13 mouse cellular contexts compared by ENCODE assay signal in genomic region chr3:54793762-54794161, GRCm38 (mm10). TPM values are rescaled to one million over a fixed set of nuclear protein-coding genes. Genes with fewer than 3 reads are reported as not detected.
A peak's percentile ranks its signal among the peaks of the same experiment; 100 is the strongest.
DNase-seq lines count a peak whose midpoint lies in the region; ATAC-seq and TF ChIP-seq lines count a peak whose summit lies in the region.
"Had no signal": no experiment of that assay in that cellular context is flagged by ENCODE, and none has a peak within 500 bp of the region (broad histone marks: within the 10 kb centered on the region; RNA-seq: fewer than 3 reads in every experiment).

No protein-coding gene starts in this region.

- TF ChIP-seq POLR2A in thymus, adult 2 months (IDR thresholded peaks at IDR 0.05; ENCODE audit: control insufficient read depth, extremely low read depth, insufficient read depth, low read length, poor library complexity) = no peak
- no peak for TF ChIP-seq POLR2A in MEL (IDR thresholded peaks at IDR 0.05; ENCODE audit: control insufficient read depth in 1 of 2, insufficient read depth in 1 of 2, low read depth in 1 of 2, low read length in 2 of 2, poor library complexity in 1 of 2)

- TF ChIP-seq EP300 in MEL (IDR thresholded peaks at IDR 0.05; ENCODE audit: low read depth in 1 of 2, low read length in 2 of 2) = no peak

- TF ChIP-seq CTCF in layer of hippocampus, adult 2 months (conservative IDR thresholded peaks at IDR 0.05) = peak; percentile 59
- no peak for TF ChIP-seq CTCF in thymus, adult 2 months (IDR thresholded peaks at IDR 0.05; ENCODE audit: borderline replicate concordance, control insufficient read depth, extremely low read depth, insufficient read depth, low read length, poor library complexity)
- peak; percentile 43 to 64 (median 48) for TF ChIP-seq CTCF in MEL (IDR thresholded peaks at IDR 0.05 in 2 of 3, conservative IDR thresholded peaks at IDR 0.05 in 1 of 3; ENCODE audit: control insufficient read depth in 1 of 3, insufficient read depth in 1 of 3, low read depth in 2 of 3, low read length in 3 of 3, poor library complexity in 1 of 3, severe bottlenecking in 1 of 3)

- no peak overlapping the region for H3K27ac ChIP-seq in layer of hippocampus, adult 2 months
- no peak overlapping the region for H3K27ac ChIP-seq in thymus, adult 2 months (ENCODE audit: control insufficient read depth, insufficient read depth, low read length)
- H3K27ac ChIP-seq in MEL (ENCODE audit: control insufficient read depth, low read depth, low read length) = no peak overlapping the region
- H3K27ac ChIP-seq: heart, embryonic 13.5 days; hindbrain, embryonic 12.5 days; lung, embryonic 15.5 days had no signal

- H3K9me3 ChIP-seq in MEL (replicated peaks; ENCODE audit: insufficient read depth, low read length) = no peaks in the 10 kb centered on the region
- H3K9me3 ChIP-seq: lung, embryonic 15.5 days had no signal

- H3K4me1 ChIP-seq in thymus, adult 2 months (replicated peaks; ENCODE audit: control insufficient read depth, insufficient read depth, low read length) = no peaks in the 10 kb centered on the region
- no peaks in the 10 kb centered on the region for H3K4me1 ChIP-seq in MEL (ENCODE audit: control insufficient read depth in 1 of 2, insufficient read depth in 2 of 2, low read length in 2 of 2)
- H3K4me1 ChIP-seq: hindbrain, embryonic 12.5 days; lung, embryonic 15.5 days had no signal

- H3K9ac ChIP-seq in MEL (ENCODE audit: control insufficient read depth, low read depth, low read length, poor library complexity, severe bottlenecking) = no peak overlapping the region
- H3K9ac ChIP-seq: heart, embryonic 13.5 days; hindbrain, embryonic 12.5 days; lung, embryonic 15.5 days had no signal

- TF ChIP-seq RAD21 in MEL (IDR thresholded peaks at IDR 0.05; ENCODE audit: low read depth, low read length) = peak; percentile 55

- H3K36me3 ChIP-seq in thymus, adult 2 months (ENCODE audit: control insufficient read depth, insufficient read depth, low read length) = no peaks in the 10 kb centered on the region
- no peaks in the 10 kb centered on the region for H3K36me3 ChIP-seq in MEL (ENCODE audit: control insufficient read depth in 1 of 2, insufficient read depth in 2 of 2, low read length in 2 of 2)
- H3K36me3 ChIP-seq: hindbrain, embryonic 12.5 days had no signal

- no peaks in the 10 kb centered on the region for H3K79me2 ChIP-seq in MEL (ENCODE audit: control insufficient read depth, insufficient read depth, low read length, poor library complexity)

- no peak for ATAC-seq in inflammation-experienced regulatory T-cells, adult 6 months

- no peaks in the 10 kb centered on the region for H3K27me3 ChIP-seq in thymus, adult 2 months (ENCODE audit: control insufficient read depth, insufficient read depth, low read length)
- no peaks in the 10 kb centered on the region for H3K27me3 ChIP-seq in MEL (ENCODE audit: control insufficient read depth in 1 of 2, insufficient read depth in 2 of 2, low read length in 2 of 2)
- H3K27me3 ChIP-seq: heart, embryonic 13.5 days; hindbrain, embryonic 12.5 days; lung, embryonic 15.5 days had no signal

- WGBS in thymus, adult 2 months = 92% methylated on average over 6 of the region's 6 CpGs

- no peak overlapping the region for H3K4me3 ChIP-seq in layer of hippocampus, adult 2 months
- no peak overlapping the region for H3K4me3 ChIP-seq in thymus, adult 2 months (ENCODE audit: control insufficient read depth, insufficient read depth, low read length)
- H3K4me3 ChIP-seq in MEL (ENCODE audit: control insufficient read depth in 1 of 2, insufficient read depth in 1 of 2, low read depth in 2 of 2, low read length in 2 of 2) = no peak overlapping the region
- H3K4me3 ChIP-seq: heart, embryonic 13.5 days; hindbrain, embryonic 12.5 days; lung, embryonic 15.5 days had no signal

- no peak for DNase-seq in layer of hippocampus, adult 2 months (ENCODE audit: low spot score in 2 of 2)
- no peak for DNase-seq in layer of hippocampus, adult 11-12 months (ENCODE audit: low spot score)
- peak; percentile 13 for DNase-seq in thymus, adult 2 months
- DNase-seq in thymus, postnatal 14 days = no peak
- peak; percentile 50 for DNase-seq in MEL (ENCODE audit: low read depth, low spot score)
- peak; percentile 31 for DNase-seq in testis, postnatal 14 days (ENCODE audit: low spot score)
- DNase-seq: cerebellum, adult 9-10 months; gastrocnemius, postnatal 10 days; kidney, adult 8-10 months had no signal

TF ChIP-seq in MEL, 35 proteins besides CTCF, POLR2A, EP300 and RAD21:
- TF ChIP-seq HCFC1 (IDR thresholded peaks at IDR 0.05; ENCODE audit: low read depth, low read length) (no peak), POLR2AphosphoS5 (IDR thresholded peaks at IDR 0.05; ENCODE audit: borderline replicate concordance, low read depth, low read length) (no peak), ZC3H11A (IDR thresholded peaks at IDR 0.05; ENCODE audit: low read depth, low read length) (0 out of 2 replicates have a peak, but pooled peaks have one; percentile 20), JUND (IDR thresholded peaks at IDR 0.05; ENCODE audit: low read depth, low read length) (no peak), SMC3 (IDR thresholded peaks at IDR 0.05; ENCODE audit: low read depth, low read length) (peak; percentile 40), GABPA (IDR thresholded peaks at IDR 0.05; ENCODE audit: low read depth, low read length) (no peak), TBP (IDR thresholded peaks at IDR 0.05; ENCODE audit: low read depth, low read length) (no peak), GATA1 (IDR thresholded peaks at IDR 0.05; ENCODE audit: low read depth, low read length) (no peak), USF2 (IDR thresholded peaks at IDR 0.05; ENCODE audit: borderline replicate concordance in 1 of 2, insufficient read depth in 1 of 2, low read depth in 1 of 2, low read length in 2 of 2) (no peak), NRF1 (IDR thresholded peaks at IDR 0.05; ENCODE audit: insufficient read depth, low read depth, low read length, poor library complexity, severe bottlenecking) (no peak), TCF12 (IDR thresholded peaks at IDR 0.05; ENCODE audit: low read depth, low read length) (no peak), NELFE (IDR thresholded peaks at IDR 0.05; ENCODE audit: low read depth, low read length) (no peak), ETS1 (IDR thresholded peaks at IDR 0.05; ENCODE audit: low read depth, low read length) (no peak), ZMIZ1 (IDR thresholded peaks at IDR 0.05; ENCODE audit: low read depth, low read length) (no peak), CHD1 (IDR thresholded peaks at IDR 0.05; ENCODE audit: low read depth, low read length) (no peak)

RNA-seq across cellular contexts. Expression of gene Rfxap, which starts 13.8 kb away (rescaled TPM):
- total RNA-seq in layer of hippocampus, adult 2 months (2021) = 10 to 100 TPM; 46.7 to 55.1 TPM
- 29.8 and 42.3 TPM in 2 replicates for polyA plus RNA-seq in thymus, adult 2 months (2012; rRNA removed)
- 43.0 and 51.5 TPM in 2 replicates for total RNA-seq in MEL (2012; rRNA removed)
- 10 to 100 TPM in 1 of 2 experiments, not detected in 1; 76.0 TPM for polyA plus RNA-seq in MEL (2012; ENCODE audit: insufficient read depth in 1 of 2, insufficient read length in 2 of 2, low read depth in 1 of 2, low replicate concordance in 2 of 2, missing spikeins in 1 of 2)
- 1 to 10 TPM; 3.6 to 6.0 (median 5.8) TPM for polyA plus RNA-seq in inflammation-experienced regulatory T-cells, adult 6 months (2017; shearing (Covaris generic))

RNA-seq across cellular contexts. Expression of gene Smad9, which starts 38.4 kb away (rescaled TPM):
- total RNA-seq in layer of hippocampus, adult 2 months (2021) = 1 to 10 TPM; 7.1 to 7.6 TPM
- polyA plus RNA-seq in thymus, adult 2 months (2012; rRNA removed) = 0.20 and 0.36 TPM in 2 replicates
- total RNA-seq in MEL (2012; rRNA removed) = 0.07 TPM in 1 of 2 replicates, not detected in the other
- under 1 TPM in 1 of 2 experiments, not detected in 1; 0.01 TPM for polyA plus RNA-seq in MEL (2012; ENCODE audit: insufficient read depth in 1 of 2, insufficient read length in 2 of 2, low read depth in 1 of 2, low replicate concordance in 2 of 2, missing spikeins in 1 of 2)
- not detected for polyA plus RNA-seq in inflammation-experienced regulatory T-cells, adult 6 months (2017; shearing (Covaris generic))

RNA-seq across cellular contexts. Expression of gene Alg5, which starts 58.4 kb away (rescaled TPM):
- 10 to 100 TPM; 21.1 to 22.8 TPM for total RNA-seq in layer of hippocampus, adult 2 months (2021)
- polyA plus RNA-seq in thymus, adult 2 months (2012; rRNA removed) = 13.2 and 15.7 TPM in 2 replicates
- total RNA-seq in MEL (2012; rRNA removed) = 42.8 and 44.0 TPM in 2 replicates
- 10 to 100 TPM in 1 of 2 experiments, not detected in 1; 34.8 TPM for polyA plus RNA-seq in MEL (2012; ENCODE audit: insufficient read depth in 1 of 2, insufficient read length in 2 of 2, low read depth in 1 of 2, low replicate concordance in 2 of 2, missing spikeins in 1 of 2)
- 10 to 100 TPM; 71.1 to 93.1 (median 79.9) TPM for polyA plus RNA-seq in inflammation-experienced regulatory T-cells, adult 6 months (2017; shearing (Covaris generic))

RNA-seq across cellular contexts. Expression of gene Exosc8, which starts 58.6 kb away (rescaled TPM):
- 10 to 100 TPM; 30.4 to 41.4 TPM for total RNA-seq in layer of hippocampus, adult 2 months (2021)
- polyA plus RNA-seq in thymus, adult 2 months (2012; rRNA removed) = 73.9 and 76.4 TPM in 2 replicates
- 227 and 231 TPM in 2 replicates for total RNA-seq in MEL (2012; rRNA removed)
- 100 to 1,000 TPM in 1 of 2 experiments, not detected in 1; 361 TPM for polyA plus RNA-seq in MEL (2012; ENCODE audit: insufficient read depth in 1 of 2, insufficient read length in 2 of 2, low read depth in 1 of 2, low replicate concordance in 2 of 2, missing spikeins in 1 of 2)
- polyA plus RNA-seq in inflammation-experienced regulatory T-cells, adult 6 months (2017; shearing (Covaris generic)) = 100 to 1,000 TPM; 228 to 264 (median 247) TPM

Comparison
In these comparisons a context has a peak if more than half of its experiments do, and no peak if none do; other contexts are left out.
1. DNase-seq: peak in thymus, adult 2 months (single experiment), MEL (single experiment) and testis, postnatal 14 days (single experiment); none in layer of hippocampus, adult 2 months (0 of 2), layer of hippocampus, adult 11-12 months (single experiment) and thymus, postnatal 14 days (single experiment).